Mouse (Mus musculus) brain, embryonic 14.5 days (tissue): ENCODE results near the gene Rtkn2.

ENCODE experiments used
- CTCF ChIP-seq: fragments of 200-500 bp; IDR thresholded peaks from 2 replicates; pipeline ENCODE4 v1.5.1; 2012; ENCODE audit warnings: inconsistent platforms, mild to moderate bottlenecking, moderate library complexity, borderline replicate concordance; ENCODE audit not compliant: insufficient read depth, insufficient read length; ENCODE audit errors: extremely low read depth
- POLR2A ChIP-seq: fragments of 200-500 bp; IDR thresholded peaks from 2 replicates; pipeline ENCODE4 v1.6.1; 2012; ENCODE audit warnings: mild to moderate bottlenecking, inconsistent platforms, borderline replicate concordance; ENCODE audit not compliant: poor library complexity, insufficient read depth, insufficient read length, severe bottlenecking; ENCODE audit errors: extremely low read depth

- no peak for TF ChIP-seq CTCF
- TF ChIP-seq POLR2A: no peak
Measured at GRCm38 (mm10) chr10:67937775-67938174, 41.6 kb upstream of the Rtkn2 start.
